Mouse (Mus musculus) thymus, postnatal 25 days (tissue): ENCODE data around the gene Cldn13.

Experiments used
- DNase-seq: peaks from one replicate; pipeline ENCODE4 v3.0.0; 2022

Cldn13 gene

GRCm38 (mm10) chr5:134933281-134933680, 18.0 kb upstream of the Cldn13 start:
- DNase-seq: peak; percentile 63

DNA sequence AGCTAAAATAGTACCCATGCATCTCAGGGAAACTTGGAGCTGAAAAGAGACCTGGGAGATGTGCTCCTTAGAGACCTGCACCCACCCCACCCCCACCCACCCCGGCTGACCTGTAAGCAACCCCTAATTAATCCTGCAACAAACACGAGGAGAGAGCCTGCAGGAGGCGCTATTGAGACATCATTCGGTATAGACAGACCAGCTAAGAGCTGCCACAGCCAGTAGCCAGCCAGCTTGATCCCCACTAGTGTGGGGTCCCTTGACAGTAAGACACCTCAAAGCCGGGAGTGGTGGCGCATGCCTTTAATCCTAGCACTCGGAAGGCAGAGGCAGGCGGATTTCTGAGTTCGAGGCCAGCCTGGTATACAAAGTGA, 17.6 kb upstream of the Cldn13 start:
- DNase-seq: peak; percentile 76

DNA sequence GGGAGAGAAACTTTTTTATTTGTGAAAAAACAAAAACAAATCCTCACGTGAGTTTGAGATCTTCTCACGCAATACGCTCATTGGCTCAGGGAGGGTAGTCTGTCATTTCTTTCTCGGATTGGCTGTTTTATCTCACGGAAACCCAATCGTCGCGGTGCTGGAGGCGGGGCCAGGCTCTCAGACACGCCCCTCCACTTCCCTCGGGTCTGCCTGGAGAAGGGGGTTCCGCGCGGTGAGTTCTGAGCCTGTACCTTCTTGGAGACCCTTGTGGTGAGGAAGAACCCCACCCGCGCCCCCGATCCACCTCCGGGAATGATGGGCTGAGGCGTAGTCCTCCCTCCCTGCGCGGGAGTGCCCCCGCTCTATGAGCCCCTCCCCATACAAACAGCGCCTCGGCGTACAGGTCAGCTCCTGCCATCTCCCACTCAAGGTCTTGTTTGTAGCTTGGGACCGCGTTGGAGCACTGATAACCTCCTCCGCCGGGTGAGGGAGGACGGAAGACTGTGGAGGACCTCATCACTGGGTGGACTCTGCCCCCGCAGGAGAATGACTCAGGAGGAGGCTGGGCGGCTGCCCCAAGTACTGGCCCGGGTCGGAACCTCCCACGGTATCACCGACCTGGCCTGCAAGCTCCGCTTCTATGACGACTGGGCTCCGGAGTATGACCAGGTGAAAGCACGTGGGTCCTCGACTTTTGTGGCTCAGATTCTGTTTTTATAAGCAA, 17.0 kb upstream of the Cldn13 start, which contains the start of gene Mettl27:
Mettl27 (plus strand) TSS at position 190 of the 724 bp plus-strand sequence.
- DNase-seq: peak; percentile 94

- no peak for DNase-seq
These were observed 14.7 kb upstream of the Cldn13 start for GRCm38 (mm10) chr5:134929988-134930387.

DNA sequence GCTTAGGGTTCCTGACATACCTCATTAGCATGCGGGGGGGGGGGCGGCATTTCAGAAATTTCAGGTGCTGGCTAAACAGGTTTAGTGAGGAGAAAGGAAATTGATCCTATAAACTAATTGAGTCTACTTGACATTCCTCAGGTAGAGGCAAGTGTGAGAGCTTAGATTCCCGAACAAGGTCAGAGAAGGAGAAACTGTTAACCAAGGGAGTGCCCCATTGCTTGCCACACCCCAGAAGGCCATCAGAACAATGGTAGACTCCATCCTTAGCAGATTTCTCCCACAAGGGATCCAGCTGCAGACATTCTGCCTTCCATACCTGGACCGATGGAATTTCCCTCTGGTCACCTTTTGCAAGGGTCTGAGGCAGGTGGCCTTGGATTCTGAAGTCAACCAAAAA, 11.4 kb upstream of the Cldn13 start:
- no peak for DNase-seq

DNA sequence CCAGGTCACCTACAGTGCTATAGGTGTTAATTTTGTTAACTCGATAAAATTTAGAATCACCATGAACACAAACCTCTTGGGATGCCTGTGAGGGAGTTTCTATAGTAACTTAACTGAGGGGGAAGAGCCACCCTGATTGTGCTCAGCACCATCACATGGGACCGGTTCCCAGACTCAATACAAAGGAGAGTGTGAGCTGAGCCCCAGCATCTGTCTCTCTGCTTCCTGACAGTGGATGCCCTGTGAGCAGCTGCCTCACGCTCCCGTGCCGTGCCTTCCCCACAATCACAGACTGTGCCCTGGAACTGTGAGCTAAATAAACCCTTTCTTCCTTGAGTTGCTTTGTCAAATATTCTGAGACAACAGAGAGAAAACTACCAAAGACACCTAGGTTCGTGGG, 7.8 kb upstream of the Cldn13 start:
- DNase-seq: no peak

DNA sequence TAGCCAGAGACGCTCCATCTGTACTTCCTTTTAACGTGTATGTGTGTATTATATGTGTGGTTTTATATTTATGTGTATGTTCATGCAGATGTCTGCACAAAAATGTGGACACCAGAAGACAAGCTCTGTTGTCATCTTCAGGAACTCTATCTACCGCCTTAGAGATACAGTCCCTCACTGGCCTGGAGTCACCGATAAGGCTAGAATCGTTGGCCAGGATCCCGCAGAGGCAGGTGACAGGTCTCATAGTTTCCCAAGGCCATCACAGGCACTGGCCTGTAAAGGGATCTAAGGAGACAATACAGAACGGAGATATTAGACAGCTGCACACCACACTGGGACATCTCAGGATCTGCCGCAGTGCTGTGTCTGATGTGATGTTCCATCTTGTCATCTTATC, 5.8 kb upstream of the Cldn13 start:
- DNase-seq: no peak

- no peak for DNase-seq
These were observed 4.9 kb upstream of the Cldn13 start for GRCm38 (mm10) chr5:134920106-134920687.

- DNase-seq: no peak
These were observed 3.8 kb upstream of the Cldn13 start for GRCm38 (mm10) chr5:134919097-134919496.

GRCm38 (mm10) chr5:134918071-134918832, 2.9 kb upstream of the Cldn13 start:
- peak; percentile 67 for DNase-seq

GRCm38 (mm10) chr5:134914510-134914909, 816 bp downstream of the Cldn13 start:
- no peak for DNase-seq

DNA sequence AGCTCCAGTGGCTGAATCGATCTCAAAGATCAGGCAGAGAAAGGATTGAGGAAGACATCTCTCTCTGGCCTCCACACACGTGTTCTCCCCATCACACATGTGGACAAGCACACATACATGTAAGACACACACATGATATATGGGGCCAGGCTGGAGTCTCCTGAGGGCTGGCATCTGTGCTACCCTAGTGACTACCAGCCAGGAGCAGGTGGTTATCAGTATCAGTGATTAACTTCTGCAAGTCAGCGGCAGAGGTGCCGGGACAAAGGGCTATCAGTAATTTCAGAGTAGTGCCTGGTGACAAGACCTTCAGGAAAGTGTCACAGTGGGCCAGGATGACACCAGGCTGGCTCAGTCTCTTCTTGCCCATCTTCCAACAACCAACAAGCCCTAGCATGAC, 1.6 kb downstream of the Cldn13 start:
- no peak for DNase-seq

DNA sequence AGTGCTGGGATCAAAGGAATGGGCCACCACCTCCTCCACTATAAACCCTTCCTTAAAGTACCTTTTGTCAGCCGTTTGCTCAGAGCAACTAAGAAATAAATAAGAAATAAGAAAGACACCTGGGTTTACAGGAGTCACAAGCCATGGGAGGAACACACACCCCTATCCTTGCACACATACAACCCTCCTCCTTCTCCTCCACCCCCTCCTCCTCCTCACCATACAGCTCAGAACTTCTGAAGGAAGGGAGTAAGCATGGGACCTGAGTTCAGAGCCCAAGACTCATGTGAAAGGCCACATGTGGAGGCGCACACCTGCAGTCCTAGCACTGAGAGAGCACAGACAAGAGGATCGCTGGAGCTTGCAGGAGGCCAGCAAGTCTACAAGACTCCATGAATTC, 2.0 kb downstream of the Cldn13 start:
- DNase-seq: no peak

GRCm38 (mm10) chr5:134911901-134912300, 3.4 kb downstream of the Cldn13 start:
- DNase-seq: no peak

- DNase-seq: peak; percentile 96
These were observed 8.2 kb downstream of the Cldn13 start for GRCm38 (mm10) chr5:134907135-134907534.

DNA sequence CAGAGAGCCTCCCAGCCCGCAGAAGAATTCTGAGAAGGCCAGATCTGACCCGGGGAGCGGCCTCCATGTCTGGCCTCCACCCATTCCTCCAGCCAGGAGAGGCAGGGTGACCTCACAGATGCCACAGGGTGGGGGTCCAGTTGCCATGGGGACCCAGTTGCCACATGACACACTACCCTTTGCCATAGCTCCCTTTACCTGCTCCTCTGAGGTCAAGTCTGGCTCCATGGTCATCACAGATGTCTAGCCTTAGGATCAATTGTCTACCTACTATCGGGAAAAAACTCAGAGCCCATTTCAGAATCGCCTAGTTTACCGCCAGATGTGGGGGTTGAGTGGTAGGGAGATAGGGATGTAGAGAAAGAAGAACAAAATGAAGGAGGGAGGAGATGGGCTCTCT, 8.7 kb downstream of the Cldn13 start, which contains the start of gene Tmem270:
Tmem270 (minus strand) TSS at position 101 of the 400 bp plus-strand sequence.
- no peak for DNase-seq

DNA sequence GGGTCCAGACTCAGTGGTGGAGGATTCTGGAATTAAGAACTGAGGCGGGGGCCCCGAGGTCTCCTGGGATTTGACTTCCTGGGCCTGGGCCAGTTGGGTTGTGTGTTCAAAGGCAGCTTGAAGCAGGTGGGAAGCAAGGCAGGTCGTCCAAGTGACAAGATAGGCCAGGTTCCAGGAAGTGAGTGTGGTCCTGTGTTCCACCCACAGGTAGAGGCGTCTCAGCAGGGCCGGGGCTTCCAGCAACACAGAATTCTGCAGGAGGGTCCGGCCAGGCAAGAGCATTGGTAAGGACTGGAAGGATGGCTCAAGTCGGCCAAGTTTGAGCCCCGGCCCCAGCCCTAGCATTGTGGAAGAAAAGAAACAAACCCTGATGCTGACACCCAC, 13.7 kb downstream of the Cldn13 start:
- DNase-seq: no peak

- peak; percentile 20 for DNase-seq
These were observed 14.2 kb downstream of the Cldn13 start for GRCm38 (mm10) chr5:134901012-134901643.

- DNase-seq: no peak
These were observed 17.7 kb downstream of the Cldn13 start for GRCm38 (mm10) chr5:134897596-134897995.

DNA sequence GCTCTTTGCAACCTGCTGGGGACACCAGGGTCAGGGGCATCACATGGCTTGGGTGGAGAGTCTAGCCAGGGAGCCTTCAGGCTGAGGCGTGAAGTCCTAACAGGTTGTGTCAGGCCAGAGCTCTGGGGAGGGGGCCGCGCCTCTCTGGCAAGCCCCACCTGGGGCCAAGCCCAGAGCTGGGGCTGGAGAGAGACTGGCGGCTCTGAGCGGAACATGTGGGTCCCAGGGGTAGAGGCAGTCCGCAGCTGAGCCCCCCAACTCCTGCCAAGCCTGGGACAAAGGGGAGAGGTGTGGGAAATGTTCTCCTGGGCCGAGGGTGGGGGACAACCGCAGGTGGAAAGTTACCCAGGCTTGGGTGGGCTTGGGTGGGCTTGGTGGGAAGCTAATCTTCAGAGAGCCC, 18.4 kb downstream of the Cldn13 start:
- DNase-seq: no peak

DNA sequence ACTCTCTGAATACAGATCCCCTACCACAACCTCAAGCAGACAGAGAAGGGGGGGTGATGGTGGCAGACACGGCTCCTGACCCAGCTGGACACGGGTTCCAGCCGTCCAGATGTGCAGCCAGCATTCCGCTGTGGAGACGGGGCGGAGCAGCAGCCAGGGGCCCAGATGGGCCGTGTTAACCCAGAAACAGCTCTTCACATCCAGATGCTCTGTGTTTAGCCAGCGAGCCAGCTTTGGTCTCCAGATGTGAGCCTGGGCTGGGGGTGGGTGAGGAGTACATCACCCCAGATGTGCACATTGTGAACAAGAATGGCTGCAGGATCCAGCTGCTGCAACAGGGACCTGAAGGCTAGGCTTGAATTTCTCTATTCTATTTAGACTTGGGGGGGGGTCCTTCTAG, 20.0 kb downstream of the Cldn13 start:
- no peak for DNase-seq

DNA sequence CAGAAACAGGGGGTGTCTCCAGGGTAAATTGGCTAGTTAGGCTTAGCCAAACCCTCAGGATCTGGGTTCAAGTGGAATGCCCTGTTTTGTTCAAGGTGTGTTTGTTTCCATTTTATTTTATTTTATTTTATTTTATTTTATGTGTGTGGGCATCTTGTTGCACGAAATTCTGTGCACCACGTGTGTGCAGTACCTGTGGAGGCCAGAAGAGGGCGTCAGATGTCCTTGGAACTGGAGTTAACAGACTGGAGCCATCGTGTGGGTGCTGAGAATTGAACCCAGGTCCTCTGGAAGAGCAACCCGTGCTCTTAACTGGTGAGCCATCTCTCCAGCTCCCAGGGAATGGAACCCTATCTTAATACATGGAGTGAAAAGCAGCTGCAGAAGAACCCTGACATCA, 22.6 kb downstream of the Cldn13 start:
- DNase-seq: no peak

DNA sequence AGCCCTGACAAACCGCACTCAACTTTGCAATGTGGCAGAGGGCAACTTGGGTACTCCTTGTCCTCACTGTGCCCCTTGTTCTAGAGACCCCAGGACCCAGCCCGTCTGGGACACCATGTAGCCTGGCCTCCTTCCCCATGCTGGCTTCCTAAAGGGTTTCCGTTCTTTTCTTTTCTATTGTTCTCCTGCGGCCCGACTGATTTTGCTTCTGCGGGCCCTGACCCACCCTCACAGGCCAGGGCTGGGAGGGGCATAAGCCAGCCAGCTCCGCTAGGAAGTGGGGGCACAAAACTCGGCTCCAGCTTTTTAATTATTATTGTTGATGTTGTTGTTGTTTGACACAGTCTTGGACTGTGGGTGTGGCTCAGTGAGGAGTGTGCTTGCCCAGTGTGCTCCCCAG, 23.8 kb downstream of the Cldn13 start:
- DNase-seq: no peak
